ENCODE assay signal across 14 mouse cellular contexts in the genomic region with DNA sequence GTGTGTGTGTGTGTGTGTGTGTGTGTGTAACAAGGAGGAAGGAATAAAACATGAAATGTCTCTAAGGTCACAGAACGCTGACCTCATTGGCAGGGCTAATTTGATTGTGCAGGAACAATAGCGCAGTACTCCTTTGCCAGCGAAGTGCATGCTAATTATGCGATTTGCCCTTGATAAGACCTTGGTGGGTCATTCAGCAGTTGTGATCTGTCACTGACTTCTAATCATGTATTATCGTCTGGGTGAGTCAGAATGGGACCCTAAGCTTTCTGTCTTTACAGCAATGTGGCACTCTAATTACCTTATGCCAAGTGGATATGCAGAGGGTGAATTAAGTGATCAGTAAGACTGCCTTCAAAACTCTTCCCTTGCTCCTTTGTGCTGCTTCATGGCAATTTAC.
A peak's percentile ranks its signal among the peaks of the same experiment; 100 is the strongest.
DNase-seq lines count a peak whose midpoint lies in the region; ATAC-seq and TF ChIP-seq lines count a peak whose summit lies in the region.
"Had no signal": no experiment of that assay in that cellular context is flagged by ENCODE, and none has a peak within 500 bp of the region (broad histone marks: within the 10 kb centered on the region; RNA-seq: fewer than 3 reads in every experiment).

No protein-coding gene starts in this region.

- no peak for TF ChIP-seq POLR2A in brain, embryonic 14.5 days (IDR thresholded peaks at IDR 0.05; ENCODE audit: borderline replicate concordance, extremely low read depth, insufficient read depth, insufficient read length, poor library complexity, severe bottlenecking)

- H3K9me3 ChIP-seq in forebrain, postnatal 0 days (ENCODE audit: low read length) = no peaks in the 10 kb centered on the region
- H3K9me3 ChIP-seq: stomach, embryonic 15.5 days had no signal

- DNase-seq in MN1 (ENCODE audit: low spot score) = peak; percentile 10
- DNase-seq in brain, embryonic 14.5 days (ENCODE audit: low read depth) = peak; percentile 79
- no peak for DNase-seq in forebrain, postnatal 0 days
- peak; percentile 14 for DNase-seq in neural tube, embryonic 10.5 days (ENCODE audit: extremely low spot score, low spot score)
- no peak for DNase-seq in cerebellum, postnatal 14 days
- DNase-seq in gastrocnemius, adult 18-20 months (ENCODE audit: low spot score) = no peak
- no peak for DNase-seq in thymus, adult 18-20 months
- DNase-seq in T-cell, adult 2 months (ENCODE audit: low spot score) = no peak
- DNase-seq: cerebellum, postnatal 10 days; layer of hippocampus, adult 9-11 months; thymus, postnatal 25 days had no signal

- H3K9ac ChIP-seq in forebrain, postnatal 0 days = no peak overlapping the region
- H3K9ac ChIP-seq: stomach, embryonic 15.5 days had no signal

- 23% methylated on average over 5 of the region's 5 CpGs for WGBS in forebrain, postnatal 0 days

- ATAC-seq in forebrain, postnatal 0 days = peak; percentile 30; the same call in 1 of the 2 replicates
- ATAC-seq: inflammation-experienced regulatory T-cells, adult 6 months had no signal

- H3K27me3 ChIP-seq in forebrain, postnatal 0 days (ENCODE audit: insufficient read depth, low read length) = no peaks in the 10 kb centered on the region
- H3K27me3 ChIP-seq: stomach, embryonic 15.5 days had no signal

- peak overlapping the region; percentile 16; the same call in 1 of the 2 replicates for H3K27ac ChIP-seq in forebrain, postnatal 0 days (ENCODE audit: low read depth, low read length)
- H3K27ac ChIP-seq: kidney, postnatal 0 days; stomach, embryonic 15.5 days had no signal

- no peaks in the 10 kb centered on the region for H3K4me1 ChIP-seq in forebrain, postnatal 0 days (ENCODE audit: insufficient read depth)
- H3K4me1 ChIP-seq: stomach, embryonic 15.5 days had no signal

- no peaks in the 10 kb centered on the region for H3K36me3 ChIP-seq in forebrain, postnatal 0 days (ENCODE audit: insufficient read depth)
- H3K36me3 ChIP-seq: stomach, embryonic 15.5 days had no signal

- TF ChIP-seq CTCF in brain, embryonic 14.5 days (IDR thresholded peaks at IDR 0.05; ENCODE audit: borderline replicate concordance, extremely low read depth, insufficient read depth, insufficient read length) = no peak
- no peak for TF ChIP-seq CTCF in forebrain, postnatal 0 days (IDR thresholded peaks at IDR 0.05; ENCODE audit: low read depth)

- no peak overlapping the region for H3K4me3 ChIP-seq in forebrain, postnatal 0 days (ENCODE audit: low read depth, low read length)
- H3K4me3 ChIP-seq: stomach, embryonic 15.5 days had no signal

- H3K4me2 ChIP-seq in forebrain, postnatal 0 days (ENCODE audit: low read depth) = no peak overlapping the region
- H3K4me2 ChIP-seq: stomach, embryonic 15.5 days had no signal

Comparison
In these comparisons a context has a peak if more than half of its experiments do, and no peak if none do; other contexts are left out.
1. DNase-seq: peak in MN1 (single experiment), brain, embryonic 14.5 days (single experiment) and neural tube, embryonic 10.5 days (single experiment); none in forebrain, postnatal 0 days (single experiment), cerebellum, postnatal 14 days (0 of 2), gastrocnemius, adult 18-20 months (single experiment), thymus, adult 18-20 months (0 of 2) and T-cell, adult 2 months (single experiment).